Mouse (Mus musculus) midbrain, embryonic 15.5 days (tissue): Measurements from ENCODE around the gene Mrpl19. TPM values are rescaled to one million over a fixed set of nuclear protein-coding genes. Genes with fewer than 3 reads are reported as not detected.

Source experiments
- ATAC-seq: fragments of 200-750 bp; cut with Nextera tagmentation; replicated peaks from 2 replicates; pipeline ENCODE4 v1.8.0; 2017; ENCODE audit warnings: moderate TSS enrichment
- H3K27ac ChIP-seq: fragments of 300-500 bp; sonication (generic); 2 replicates; pipeline ENCODE4 v1.5.1; 2015; ENCODE audit warnings: mild to moderate bottlenecking, inconsistent platforms
- H3K27me3 ChIP-seq: fragments of 300-500 bp; sonication (generic); replicated peaks from 2 replicates; pipeline ENCODE4 v1.6.1; 2015; ENCODE audit warnings: inconsistent platforms
- H3K36me3 ChIP-seq: fragments of 300-500 bp; sonication (generic); replicated peaks from 2 replicates; pipeline ENCODE4 v1.6.1; 2015; ENCODE audit warnings: inconsistent platforms
- H3K4me1 ChIP-seq: fragments of 300-500 bp; sonication (generic); 2 replicates; pipeline ENCODE4 v1.6.1; 2015; ENCODE audit warnings: inconsistent platforms
- H3K4me2 ChIP-seq: fragments of 300-500 bp; sonication (generic); 2 replicates; pipeline ENCODE4 v1.6.1; 2015; ENCODE audit warnings: inconsistent platforms, mild to moderate bottlenecking, moderate library complexity
- H3K4me3 ChIP-seq: fragments of 300-500 bp; sonication (generic); 2 replicates; pipeline ENCODE4 v1.5.1; 2015; ENCODE audit warnings: mild to moderate bottlenecking, inconsistent platforms
- H3K9ac ChIP-seq: fragments of 300-500 bp; sonication (generic); 2 replicates; pipeline ENCODE4 v1.6.1; 2015; ENCODE audit warnings: mild to moderate bottlenecking, inconsistent platforms
- H3K9me3 ChIP-seq: fragments of 300-500 bp; sonication (generic); 2 replicates; pipeline ENCODE4 v1.6.1; 2016; ENCODE audit warnings: inconsistent platforms
- WGBS: fragments of 180-500 bp; shearing (Covaris S2); methylation state at CpG from one replicate; pipeline ENCODE4 v1.1.7; 2015; ENCODE audit warnings: mixed read lengths; 5-methylcytosine and 5-hydroxymethylcytosine counted together
- polyA plus RNA-seq: library from polyadenylated mRNA; unstranded; fragments of >200 nt; fragmentation: Nextera tagmentation; extraction: Ambion mirVana; gene quantifications from 2 replicates; pipeline ENCODE4 v1.2.1, GENCODE M21; 2015

The Mrpl19 gene
- 35.1 and 40.4 TPM in 2 replicates for polyA plus RNA-seq

DNA sequence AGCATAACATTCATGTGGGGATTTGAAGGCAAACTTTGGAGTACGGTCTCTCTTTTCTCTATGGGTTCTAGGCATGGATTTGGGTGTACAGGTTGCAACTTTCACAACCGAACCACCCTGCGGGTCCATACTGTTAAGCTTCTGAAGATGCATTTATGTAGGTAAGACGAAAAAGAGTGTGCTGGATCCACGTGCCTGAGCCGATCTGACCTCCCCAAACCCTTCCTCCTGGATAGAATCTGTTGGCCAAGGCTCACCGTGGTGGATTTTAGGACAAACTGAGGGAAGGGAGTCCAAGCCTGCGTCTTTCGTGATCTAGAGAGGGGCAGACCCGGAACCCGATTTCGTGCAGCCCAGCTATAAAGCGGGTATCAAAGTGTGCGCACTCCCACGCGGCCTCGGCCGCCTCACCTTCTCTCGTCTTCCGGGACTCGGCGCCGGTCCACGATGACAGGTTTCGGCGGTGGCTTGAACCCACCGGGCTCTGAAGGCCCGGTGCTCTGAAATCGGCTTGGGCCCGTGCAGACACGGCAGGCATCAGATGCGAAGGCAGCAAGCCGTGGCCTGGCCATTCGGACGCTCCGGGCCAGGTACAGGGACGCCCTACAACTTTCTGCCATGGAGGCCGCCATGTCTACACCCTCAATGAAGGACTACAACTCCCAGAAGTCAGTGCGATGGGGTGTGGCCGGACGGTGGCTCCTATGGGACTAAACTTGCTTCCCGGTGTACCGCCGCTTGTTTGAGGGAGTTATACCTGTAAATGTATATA, at the start of gene Mrpl19:
Gene Mrpl19, minus strand, starts transcription at position 663 of the 772 bp plus-strand sequence.
- Histone ChIP-seq H3K27ac (0 out of 2 replicates have a peak within 1 kb of the TSS, but pooled peaks have one; percentile 35), H3K4me1 (peaks cover 10% of the 10 kb centered on the region), H3K36me3 (peaks cover 21% of the 10 kb centered on the region), H3K9me3 (no peaks in the 10 kb centered on the region), H3K4me2 (peak within 1 kb of the TSS; percentile 65), H3K27me3 (peaks cover 3% of the 10 kb centered on the region; the same call in 1 of the 2 replicates), H3K9ac (peak within 1 kb of the TSS; percentile 76), H3K4me3 (peak within 1 kb of the TSS; percentile 79)
- peak; percentile 98 for ATAC-seq
- WGBS = under 1% methylated on average over 44 of the region's 44 CpGs

- Histone ChIP-seq H3K9me3 (no peaks in the 10 kb centered on the region), H3K4me3 (no peak overlapping the region), H3K9ac (no peak overlapping the region), H3K27ac (no peak overlapping the region), H3K36me3 (no peaks in the 10 kb centered on the region), H3K4me1 (no peaks in the 10 kb centered on the region), H3K27me3 (no peaks in the 10 kb centered on the region), H3K4me2 (no peak overlapping the region)
- 55% methylated on average over 1 of the region's 1 CpGs for WGBS
- no peak for ATAC-seq
These were observed 46.6 kb upstream of the Mrpl19 start for GRCm38 (mm10) chr6:82012392-82012791.

GRCm38 (mm10) chr6:81990049-81990810, 24.5 kb upstream of the Mrpl19 start:
- ATAC-seq = no peak
- Histone ChIP-seq H3K4me2 (no peak overlapping the region), H3K9me3 (no peaks in the 10 kb centered on the region), H3K4me3 (no peak overlapping the region), H3K9ac (no peak overlapping the region), H3K36me3 (no peaks in the 10 kb centered on the region), H3K27me3 (no peaks in the 10 kb centered on the region), H3K27ac (no peak overlapping the region), H3K4me1 (peaks cover 3% of the 10 kb centered on the region; the same call in 1 of the 2 replicates)
- WGBS = 44% methylated on average over 20 of the region's 20 CpGs

DNA sequence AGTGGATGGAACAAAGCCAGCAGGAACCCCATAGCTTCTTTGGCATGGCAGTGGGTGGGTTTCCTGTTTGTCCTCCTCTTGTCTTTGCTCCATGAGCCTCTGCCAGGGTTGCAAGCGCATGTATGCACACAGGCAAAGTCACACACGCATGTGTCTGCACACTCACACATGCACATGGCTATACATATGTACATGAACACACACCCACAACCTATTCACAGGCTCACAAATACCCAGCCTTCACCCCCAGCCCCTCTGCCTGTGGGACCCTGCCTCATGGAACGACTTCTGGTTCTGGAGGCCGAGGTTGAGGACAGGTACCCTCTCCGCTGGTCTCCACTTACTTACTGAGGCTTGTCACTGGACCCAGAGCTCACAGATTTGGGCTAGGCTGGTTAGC, 22.6 kb upstream of the Mrpl19 start:
- no peak for ATAC-seq
- Histone ChIP-seq H3K36me3 (no peaks in the 10 kb centered on the region), H3K4me3 (no peak overlapping the region), H3K9me3 (no peaks in the 10 kb centered on the region), H3K4me1 (peaks cover 3% of the 10 kb centered on the region; the same call in 1 of the 2 replicates), H3K9ac (no peak overlapping the region), H3K4me2 (no peak overlapping the region), H3K27me3 (no peaks in the 10 kb centered on the region), H3K27ac (no peak overlapping the region)
- 89% methylated on average over 5 of the region's 5 CpGs for WGBS

DNA sequence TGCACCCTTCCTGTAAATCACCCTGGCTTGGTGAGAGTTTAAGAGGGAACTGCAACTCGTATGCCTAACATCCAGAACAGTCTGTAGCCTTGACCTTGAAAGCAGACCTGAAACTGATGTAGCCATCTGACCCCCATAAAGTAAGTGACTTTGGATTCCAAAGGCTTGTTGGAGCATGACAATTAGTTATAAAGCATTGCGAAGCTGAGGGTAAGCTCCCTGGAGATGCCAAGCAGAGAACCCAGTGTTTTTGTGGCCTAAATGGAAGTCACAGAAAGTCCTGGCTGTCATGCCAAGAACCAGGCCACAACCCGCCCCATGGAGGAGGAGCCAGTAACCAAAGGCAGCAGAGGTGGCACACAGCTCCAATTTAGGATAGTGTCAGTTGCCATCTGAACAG, 21.8 kb upstream of the Mrpl19 start:
- Histone ChIP-seq H3K36me3 (no peaks in the 10 kb centered on the region), H3K27me3 (no peaks in the 10 kb centered on the region), H3K4me2 (no peak overlapping the region), H3K9me3 (no peaks in the 10 kb centered on the region), H3K27ac (no peak overlapping the region), H3K4me3 (no peak overlapping the region), H3K9ac (no peak overlapping the region), H3K4me1 (peaks cover 3% of the 10 kb centered on the region; the same call in 1 of the 2 replicates)
- WGBS = 62% methylated on average over 3 of the region's 3 CpGs
- ATAC-seq = no peak

DNA sequence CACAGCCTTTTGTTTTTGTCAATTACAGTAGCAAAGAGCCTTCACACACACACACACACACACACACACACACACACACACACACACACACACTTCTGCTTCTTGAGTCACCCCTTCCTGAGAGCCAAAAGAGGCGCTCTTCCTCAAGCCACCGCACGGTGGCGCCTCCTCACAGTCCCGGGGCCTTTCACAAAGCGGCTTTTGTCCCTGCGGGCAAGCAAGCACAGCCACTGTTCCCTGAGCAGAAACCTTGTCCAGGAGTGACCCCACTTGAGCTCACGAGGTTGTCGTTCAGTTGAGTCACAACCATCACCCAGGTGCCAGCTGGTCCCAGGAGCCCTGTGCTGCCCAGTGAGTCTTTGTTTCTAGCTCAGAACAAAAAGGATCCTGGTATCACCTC, 21.3 kb upstream of the Mrpl19 start:
- H3K4me3 ChIP-seq = no peak overlapping the region
- peaks cover 3% of the 10 kb centered on the region; the same call in 1 of the 2 replicates for H3K4me1 ChIP-seq
- no peak overlapping the region for H3K4me2 ChIP-seq
- H3K36me3 ChIP-seq = no peaks in the 10 kb centered on the region
- H3K9ac ChIP-seq = no peak overlapping the region
- ATAC-seq = peak; percentile 68
- no peak overlapping the region for H3K27ac ChIP-seq
- 0% methylated on average over 9 of the region's 9 CpGs for WGBS
- H3K9me3 ChIP-seq = no peaks in the 10 kb centered on the region
- no peaks in the 10 kb centered on the region for H3K27me3 ChIP-seq

- no peaks in the 10 kb centered on the region for H3K36me3 ChIP-seq
- peaks cover 3% of the 10 kb centered on the region; the same call in 1 of the 2 replicates for H3K4me1 ChIP-seq
- ATAC-seq = no peak
- no peaks in the 10 kb centered on the region for H3K9me3 ChIP-seq
- H3K4me2 ChIP-seq = no peak overlapping the region
- 58% methylated on average over 5 of the region's 5 CpGs for WGBS
- no peaks in the 10 kb centered on the region for H3K27me3 ChIP-seq
- H3K27ac ChIP-seq = no peak overlapping the region
- H3K4me3 ChIP-seq = no peak overlapping the region
- no peak overlapping the region for H3K9ac ChIP-seq
These were observed 20.8 kb upstream of the Mrpl19 start for GRCm38 (mm10) chr6:81986599-81986998.

DNA sequence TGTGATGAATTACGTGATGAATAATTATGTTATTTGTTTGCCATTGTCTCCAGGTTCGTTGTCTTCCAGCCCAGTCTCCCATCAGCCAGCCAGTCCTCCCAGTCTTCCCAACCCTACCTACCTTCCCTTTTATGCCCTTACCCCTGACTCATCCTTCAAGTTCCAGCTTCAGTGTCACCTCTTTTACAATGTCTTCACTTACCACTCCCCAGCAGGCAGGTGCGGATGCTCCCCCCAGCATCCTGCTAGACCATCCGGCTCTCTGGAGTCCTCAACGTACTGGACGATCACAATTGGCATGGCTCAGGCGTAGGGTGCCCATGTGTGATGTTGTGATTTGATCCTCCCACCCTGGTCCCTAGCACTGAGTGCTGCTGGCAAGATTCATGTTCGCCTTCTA, 20.4 kb upstream of the Mrpl19 start:
- 91% methylated on average over 8 of the region's 8 CpGs for WGBS
- H3K4me1 ChIP-seq = peaks cover 3% of the 10 kb centered on the region; the same call in 1 of the 2 replicates
- H3K36me3 ChIP-seq = no peaks in the 10 kb centered on the region
- H3K4me2 ChIP-seq = no peak overlapping the region
- H3K4me3 ChIP-seq = no peak overlapping the region
- H3K27ac ChIP-seq = no peak overlapping the region
- no peak overlapping the region for H3K9ac ChIP-seq
- no peaks in the 10 kb centered on the region for H3K9me3 ChIP-seq
- no peaks in the 10 kb centered on the region for H3K27me3 ChIP-seq
- ATAC-seq = no peak

DNA sequence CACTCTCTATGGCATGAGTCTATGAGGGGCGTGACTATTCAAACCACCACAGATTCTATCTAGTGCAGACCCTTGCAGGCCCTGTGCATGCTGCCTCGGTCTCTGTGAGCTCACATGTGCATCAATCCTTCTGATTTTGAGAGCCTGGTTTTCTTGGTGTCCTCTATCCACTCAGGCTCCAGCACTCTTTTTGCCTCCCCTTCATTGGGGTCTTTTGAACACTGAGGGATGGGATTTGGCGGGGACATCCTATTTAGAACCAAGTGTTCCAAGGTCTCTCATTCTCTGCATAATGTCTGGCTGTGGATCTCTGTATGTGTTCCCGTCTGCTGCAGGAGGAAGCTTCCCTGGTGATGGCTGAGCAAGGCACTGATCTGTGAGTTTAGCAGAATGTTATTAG, 13.5 kb upstream of the Mrpl19 start:
- H3K4me2 ChIP-seq = no peak overlapping the region
- no peaks in the 10 kb centered on the region for H3K4me1 ChIP-seq
- no peak for ATAC-seq
- H3K4me3 ChIP-seq = no peak overlapping the region
- 87% methylated on average over 4 of the region's 4 CpGs for WGBS
- H3K9ac ChIP-seq = no peak overlapping the region
- no peaks in the 10 kb centered on the region for H3K36me3 ChIP-seq
- H3K27ac ChIP-seq = no peak overlapping the region
- H3K9me3 ChIP-seq = no peaks in the 10 kb centered on the region
- H3K27me3 ChIP-seq = no peaks in the 10 kb centered on the region; the same call in 1 of the 2 replicates

- H3K4me2 ChIP-seq = no peak overlapping the region
- no peaks in the 10 kb centered on the region; the same call in 1 of the 2 replicates for H3K27me3 ChIP-seq
- no peak overlapping the region for H3K9ac ChIP-seq
- H3K27ac ChIP-seq = no peak overlapping the region
- H3K36me3 ChIP-seq = no peaks in the 10 kb centered on the region
- H3K9me3 ChIP-seq = no peaks in the 10 kb centered on the region
- H3K4me1 ChIP-seq = no peaks in the 10 kb centered on the region
- ATAC-seq = peak; percentile 52
- no peak overlapping the region for H3K4me3 ChIP-seq
- WGBS = 38% methylated on average over 7 of the region's 7 CpGs
These were observed 10.3 kb upstream of the Mrpl19 start for GRCm38 (mm10) chr6:81975971-81976621.

DNA sequence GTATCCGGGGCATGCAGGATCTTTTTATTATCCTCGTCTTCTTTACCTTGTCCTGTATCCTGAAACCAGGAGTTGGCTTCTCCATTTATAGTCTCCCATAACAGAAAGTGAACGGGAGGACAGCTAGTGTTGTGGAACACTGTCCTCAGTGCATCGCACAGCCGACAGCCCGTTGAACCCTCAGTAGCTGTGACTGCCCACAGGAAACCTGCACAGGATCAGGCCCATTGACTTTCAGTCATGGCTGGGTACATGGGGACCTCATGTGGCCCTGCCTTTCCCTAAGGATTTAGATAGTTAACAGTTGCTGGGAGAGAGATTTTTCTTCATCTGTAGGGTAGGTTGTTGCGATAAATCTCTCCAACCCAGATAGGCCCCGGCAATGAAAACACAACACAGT, 6.8 kb upstream of the Mrpl19 start:
- Histone ChIP-seq H3K27me3 (peaks cover 3% of the 10 kb centered on the region; the same call in 1 of the 2 replicates), H3K4me2 (no peak overlapping the region), H3K4me3 (no peak overlapping the region), H3K4me1 (no peaks in the 10 kb centered on the region), H3K27ac (no peak overlapping the region), H3K36me3 (no peaks in the 10 kb centered on the region), H3K9me3 (no peaks in the 10 kb centered on the region), H3K9ac (no peak overlapping the region)
- WGBS = 89% methylated on average over 8 of the region's 8 CpGs
- ATAC-seq = no peak

DNA sequence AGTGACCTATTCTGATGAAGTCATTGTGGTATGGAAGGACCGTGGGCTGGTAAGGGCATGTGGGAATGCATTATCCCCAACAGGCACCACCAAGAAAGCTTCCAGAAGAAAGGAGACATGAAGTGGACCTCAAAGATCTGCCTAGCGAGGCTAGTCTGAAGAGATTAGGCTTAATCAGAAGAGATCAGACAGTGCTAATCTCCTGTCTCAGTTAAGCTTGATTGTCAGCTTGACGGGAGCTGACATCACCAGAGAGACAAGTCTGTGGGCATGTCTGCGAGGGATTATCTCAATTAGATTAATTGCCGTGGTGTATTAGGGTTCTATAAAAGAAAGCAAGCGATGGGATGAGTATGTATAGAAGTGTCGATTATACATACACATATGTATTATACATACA, 5.4 kb upstream of the Mrpl19 start:
- Histone ChIP-seq H3K4me3 (no peak overlapping the region), H3K36me3 (no peaks in the 10 kb centered on the region), H3K27me3 (peaks cover 3% of the 10 kb centered on the region; the same call in 1 of the 2 replicates), H3K9me3 (no peaks in the 10 kb centered on the region), H3K4me1 (no peaks in the 10 kb centered on the region), H3K4me2 (no peak overlapping the region), H3K27ac (no peak overlapping the region), H3K9ac (no peak overlapping the region)
- ATAC-seq = no peak
- WGBS = 29% methylated on average over 7 of the region's 7 CpGs
